Mouse (Mus musculus): ENCODE results near the gene Nek10. TPM values are rescaled to one million over a fixed set of nuclear protein-coding genes. Genes with fewer than 3 reads are reported as not detected.

Gene Nek10
- polyA plus RNA-seq, 1 experiment, result 0.01 TPM

- H3K27me3 ChIP-seq (ENCODE audit: control insufficient read depth, insufficient read depth, insufficient read length), result no peaks in the 10 kb centered on the region
- TF ChIP-seq FOSL1 (IDR thresholded peaks at IDR 0.05; ENCODE audit: insufficient read depth, low read length, poor library complexity, severe bottlenecking) (no peak), CEBPB (IDR thresholded peaks at IDR 0.05; ENCODE audit: low read depth) (no peak), MYOD1 (IDR thresholded peaks at IDR 0.05; ENCODE audit: control insufficient read depth, insufficient read length, low read depth) (no peak), USF1 (IDR thresholded peaks at IDR 0.05; ENCODE audit: low read depth) (no peak), MYOG (IDR thresholded peaks at IDR 0.05; ENCODE audit: control insufficient read depth, extremely low read depth, insufficient read length) (no peak), CTCF (IDR thresholded peaks at IDR 0.05; ENCODE audit: control insufficient read depth, insufficient read depth, insufficient read length) (no peak), MAX (IDR thresholded peaks at IDR 0.05) (no peak)
- H3K36me3 ChIP-seq (ENCODE audit: control insufficient read depth, insufficient read depth), result no peaks in the 10 kb centered on the region
- no peaks in the 10 kb centered on the region for H3K79me3 ChIP-seq (ENCODE audit: low read depth)
- H3K4me3 ChIP-seq (ENCODE audit: insufficient read depth, poor library complexity, severe bottlenecking), result no peak overlapping the region
- H3K79me2 ChIP-seq (ENCODE audit: control insufficient read depth, insufficient read depth), result no peaks in the 10 kb centered on the region
- no peak overlapping the region for H3ac ChIP-seq (ENCODE audit: control insufficient read depth, insufficient read length, low read depth)
Measured at GRCm38 (mm10) chr14:14870463-14870862, 67.2 kb downstream of the Nek10 start.

GRCm38 (mm10) chr14:14871121-14871520 lies 67.9 kb downstream of the Nek10 start:
- Histone ChIP-seq H3K4me3 (ENCODE audit: insufficient read depth, poor library complexity, severe bottlenecking) (no peak overlapping the region), H3K27me3 (ENCODE audit: control insufficient read depth, insufficient read depth, insufficient read length) (no peaks in the 10 kb centered on the region)
- TF ChIP-seq CTCF (IDR thresholded peaks at IDR 0.05; ENCODE audit: control insufficient read depth, insufficient read depth, insufficient read length), result no peak
- TF ChIP-seq USF1 (IDR thresholded peaks at IDR 0.05; ENCODE audit: low read depth), result no peak
- TF ChIP-seq MAX (IDR thresholded peaks at IDR 0.05), result no peak
- TF ChIP-seq CEBPB (IDR thresholded peaks at IDR 0.05; ENCODE audit: low read depth), result no peak
- no peak for TF ChIP-seq MYOD1 (IDR thresholded peaks at IDR 0.05; ENCODE audit: control insufficient read depth, insufficient read length, low read depth)
- TF ChIP-seq FOSL1 (IDR thresholded peaks at IDR 0.05; ENCODE audit: insufficient read depth, low read length, poor library complexity, severe bottlenecking), result no peak
- no peak for TF ChIP-seq MYOG (IDR thresholded peaks at IDR 0.05; ENCODE audit: control insufficient read depth, extremely low read depth, insufficient read length)

GRCm38 (mm10) chr14:14871700-14872099 lies 68.5 kb downstream of the Nek10 start:
- no peaks in the 10 kb centered on the region for H3K79me3 ChIP-seq (ENCODE audit: low read depth)
- H3K36me3 ChIP-seq (ENCODE audit: control insufficient read depth, insufficient read depth), result no peaks in the 10 kb centered on the region
- no peaks in the 10 kb centered on the region for H3K27me3 ChIP-seq (ENCODE audit: control insufficient read depth, insufficient read depth, insufficient read length)
- no peaks in the 10 kb centered on the region for H3K79me2 ChIP-seq (ENCODE audit: control insufficient read depth, insufficient read depth)
- TF ChIP-seq MYOG (IDR thresholded peaks at IDR 0.05; ENCODE audit: control insufficient read depth, extremely low read depth, insufficient read length) (no peak), FOSL1 (IDR thresholded peaks at IDR 0.05; ENCODE audit: insufficient read depth, low read length, poor library complexity, severe bottlenecking) (no peak), CTCF (IDR thresholded peaks at IDR 0.05; ENCODE audit: control insufficient read depth, insufficient read depth, insufficient read length) (no peak), MYOD1 (IDR thresholded peaks at IDR 0.05; ENCODE audit: control insufficient read depth, insufficient read length, low read depth) (no peak), MAX (IDR thresholded peaks at IDR 0.05) (no peak), CEBPB (IDR thresholded peaks at IDR 0.05; ENCODE audit: low read depth) (no peak), USF1 (IDR thresholded peaks at IDR 0.05; ENCODE audit: low read depth) (no peak)
- no peak overlapping the region for H3K4me3 ChIP-seq (ENCODE audit: insufficient read depth, poor library complexity, severe bottlenecking)
- no peak overlapping the region for H3ac ChIP-seq (ENCODE audit: control insufficient read depth, insufficient read length, low read depth)

More at GRCm38 (mm10) chr14:14871121-14871520, 67.9 kb downstream of the Nek10 start:
- no peaks in the 10 kb centered on the region for H3K36me3 ChIP-seq (ENCODE audit: control insufficient read depth, insufficient read depth)
- H3K79me2 ChIP-seq (ENCODE audit: control insufficient read depth, insufficient read depth), result no peaks in the 10 kb centered on the region
- H3ac ChIP-seq (ENCODE audit: control insufficient read depth, insufficient read length, low read depth), result no peak overlapping the region
- no peaks in the 10 kb centered on the region for H3K79me3 ChIP-seq (ENCODE audit: low read depth)

- Histone ChIP-seq H3K36me3 (ENCODE audit: control insufficient read depth, insufficient read depth) (no peaks in the 10 kb centered on the region), H3K27me3 (ENCODE audit: control insufficient read depth, insufficient read depth, insufficient read length) (no peaks in the 10 kb centered on the region), H3K79me2 (ENCODE audit: control insufficient read depth, insufficient read depth) (no peaks in the 10 kb centered on the region), H3K79me3 (ENCODE audit: low read depth) (no peaks in the 10 kb centered on the region), H3K4me3 (ENCODE audit: insufficient read depth, poor library complexity, severe bottlenecking) (no peak overlapping the region), H3ac (ENCODE audit: control insufficient read depth, insufficient read length, low read depth) (no peak overlapping the region)
- no peak for TF ChIP-seq MYOG (IDR thresholded peaks at IDR 0.05; ENCODE audit: control insufficient read depth, extremely low read depth, insufficient read length)
- no peak for TF ChIP-seq CEBPB (IDR thresholded peaks at IDR 0.05; ENCODE audit: low read depth)
- no peak for TF ChIP-seq USF1 (IDR thresholded peaks at IDR 0.05; ENCODE audit: low read depth)
- no peak for TF ChIP-seq MAX (IDR thresholded peaks at IDR 0.05)
- TF ChIP-seq MYOD1 (IDR thresholded peaks at IDR 0.05; ENCODE audit: control insufficient read depth, insufficient read length, low read depth), result no peak
- TF ChIP-seq CTCF (IDR thresholded peaks at IDR 0.05; ENCODE audit: control insufficient read depth, insufficient read depth, insufficient read length), result no peak
- no peak for TF ChIP-seq FOSL1 (IDR thresholded peaks at IDR 0.05; ENCODE audit: insufficient read depth, low read length, poor library complexity, severe bottlenecking)
Measured at GRCm38 (mm10) chr14:14893932-14894652, 90.9 kb downstream of the Nek10 start.

GRCm38 (mm10) chr14:14894776-14895175 lies 91.6 kb downstream of the Nek10 start:
- Histone ChIP-seq H3K4me3 (ENCODE audit: insufficient read depth, poor library complexity, severe bottlenecking) (no peak overlapping the region), H3K36me3 (ENCODE audit: control insufficient read depth, insufficient read depth) (no peaks in the 10 kb centered on the region), H3K79me2 (ENCODE audit: control insufficient read depth, insufficient read depth) (no peaks in the 10 kb centered on the region), H3ac (ENCODE audit: control insufficient read depth, insufficient read length, low read depth) (no peak overlapping the region), H3K79me3 (ENCODE audit: low read depth) (no peaks in the 10 kb centered on the region), H3K27me3 (ENCODE audit: control insufficient read depth, insufficient read depth, insufficient read length) (no peaks in the 10 kb centered on the region)
- TF ChIP-seq MYOG (IDR thresholded peaks at IDR 0.05; ENCODE audit: control insufficient read depth, extremely low read depth, insufficient read length) (no peak), USF1 (IDR thresholded peaks at IDR 0.05; ENCODE audit: low read depth) (no peak), CEBPB (IDR thresholded peaks at IDR 0.05; ENCODE audit: low read depth) (no peak), FOSL1 (IDR thresholded peaks at IDR 0.05; ENCODE audit: insufficient read depth, low read length, poor library complexity, severe bottlenecking) (no peak), MAX (IDR thresholded peaks at IDR 0.05) (no peak), MYOD1 (IDR thresholded peaks at IDR 0.05; ENCODE audit: control insufficient read depth, insufficient read length, low read depth) (no peak), CTCF (IDR thresholded peaks at IDR 0.05; ENCODE audit: control insufficient read depth, insufficient read depth, insufficient read length) (no peak)

Measured in C2C12 (cell line).